In the genomic region with DNA sequence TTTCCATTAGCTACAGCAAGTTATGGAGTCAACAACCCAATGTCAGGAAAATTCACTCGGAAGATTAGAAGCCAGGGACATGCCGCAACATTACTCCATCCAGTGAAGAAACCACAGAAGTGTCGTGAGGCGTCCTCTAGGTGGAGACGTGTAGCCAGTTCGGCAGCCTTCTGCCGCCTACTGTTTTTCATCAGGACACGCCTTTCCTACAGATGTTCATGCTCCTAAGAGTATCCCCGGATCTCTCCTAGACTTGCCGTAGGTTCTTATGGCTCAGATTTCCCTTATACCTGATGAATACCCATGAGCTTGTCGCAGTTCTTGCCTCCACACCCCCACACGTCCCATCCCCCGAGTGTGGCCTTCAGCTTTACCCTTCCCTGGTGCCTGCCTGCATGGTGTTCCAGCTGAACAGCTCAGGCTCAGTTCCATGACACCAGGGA, we compare ENCODE assay signal across 8 mouse cellular contexts.
DNase-seq lines count a peak whose midpoint lies in the region; ATAC-seq and TF ChIP-seq lines count a peak whose summit lies in the region.

No protein-coding gene starts in this region.

- peak; percentile 50; the same call in 1 of the 2 replicates for ATAC-seq in intestine, embryonic 14.5 days (replicated peaks; ENCODE audit: low FRiP score, low TSS enrichment, low read depth)
- ATAC-seq in liver, embryonic 14.5 days (ENCODE audit: insufficient read depth) = no peak

- H3K4me3 ChIP-seq in layer of hippocampus, adult 2 months = no peak overlapping the region
- no peak overlapping the region for H3K4me3 ChIP-seq in intestine, embryonic 14.5 days (ENCODE audit: low read depth, low read length)
- H3K4me3 ChIP-seq in liver, embryonic 14.5 days (ENCODE audit: insufficient read depth in 1 of 2, low read depth in 2 of 2, low read length in 2 of 2) = no peak overlapping the region

- no peaks in the 10 kb centered on the region for H3K36me3 ChIP-seq in intestine, embryonic 14.5 days (ENCODE audit: control insufficient read depth, insufficient read depth, low read length)
- H3K36me3 ChIP-seq in liver, embryonic 14.5 days (replicated peaks; ENCODE audit: control insufficient read depth, insufficient read depth, low read depth) = no peaks in the 10 kb centered on the region

- H3K27me3 ChIP-seq in intestine, embryonic 14.5 days (replicated peaks; ENCODE audit: control insufficient read depth, insufficient read depth, low read length) = no peaks in the 10 kb centered on the region
- H3K27me3 ChIP-seq in liver, embryonic 14.5 days (ENCODE audit: control insufficient read depth, insufficient read depth, low read length) = no peaks in the 10 kb centered on the region

- no peak for TF ChIP-seq EP300 in liver, embryonic 14.5 days (IDR thresholded peaks at IDR 0.05; ENCODE audit: low read depth)

- DNase-seq in layer of hippocampus, adult 2 months (ENCODE audit: low spot score in 2 of 2) = peak in 1 of 2 experiments; percentile 6
- DNase-seq in layer of hippocampus, adult 9-10 months (ENCODE audit: low spot score) = no peak
- DNase-seq in c-Kit-negative CD71-positive TER-119-positive erythroid progenitor cells, embryonic 14.5 days (ENCODE audit: low read depth, low spot score) = peak; percentile 5
- DNase-seq in gastrocnemius, postnatal 14 days = peak; percentile 19
- DNase-seq in intestine, embryonic 14.5 days (ENCODE audit: low spot score) = peak; percentile 69
- peak in 1 of 3 experiments; percentile 36 for DNase-seq in liver, embryonic 14.5 days (ENCODE audit: low read depth in 3 of 3, low spot score in 3 of 3)
- DNase-seq in naive thymus-derived CD4-positive, alpha-beta T cell, adult 2 months (ENCODE audit: low read depth) = peak; percentile 6
- peak; percentile 8 to 12 for DNase-seq in thymus, postnatal 36 days

- WGBS in intestine, embryonic 14.5 days = 11% methylated on average over 13 of the region's 13 CpGs
- WGBS in liver, embryonic 14.5 days (ENCODE audit: insufficient replicate concordance) = 9% methylated on average over 13 of the region's 13 CpGs

- no peaks in the 10 kb centered on the region for H3K4me1 ChIP-seq in intestine, embryonic 14.5 days (replicated peaks; ENCODE audit: control insufficient read depth, insufficient read depth, low read length)
- H3K4me1 ChIP-seq in liver, embryonic 14.5 days (replicated peaks; ENCODE audit: control insufficient read depth in 2 of 2, insufficient read depth in 2 of 2, low read length in 1 of 2) = peaks cover 0 to 5% of the 10 kb centered on the region in 2 experiments; a peak in 2 of 4 replicates

- H3K9me3 ChIP-seq in intestine, embryonic 14.5 days (ENCODE audit: control insufficient read depth, low read length) = no peaks in the 10 kb centered on the region
- H3K9me3 ChIP-seq in liver, embryonic 14.5 days (ENCODE audit: control insufficient read depth, low read length) = no peaks in the 10 kb centered on the region

- intact Hi-C loops in gastrocnemius, postnatal 14 days (cut with DNase I; ENCODE audit: low total_unique reads) = no loop called here

- H3K9ac ChIP-seq in intestine, embryonic 14.5 days (ENCODE audit: low read length) = no peak overlapping the region
- H3K9ac ChIP-seq in liver, embryonic 14.5 days (replicated peaks) = no peak overlapping the region

- H3K27ac ChIP-seq in layer of hippocampus, adult 2 months = no peak overlapping the region
- no peak overlapping the region for H3K27ac ChIP-seq in intestine, embryonic 14.5 days (ENCODE audit: low read depth)
- H3K27ac ChIP-seq in liver, embryonic 14.5 days = no peak overlapping the region

- peak; percentile 76 for TF ChIP-seq CTCF in layer of hippocampus, adult 2 months (conservative IDR thresholded peaks at IDR 0.05)
- peak; percentile 83 for TF ChIP-seq CTCF in liver, embryonic 14.5 days (IDR thresholded peaks at IDR 0.05; ENCODE audit: low read depth)

- H3K4me2 ChIP-seq in intestine, embryonic 14.5 days (ENCODE audit: low read length) = 0 out of 2 replicates have a peak overlapping the region, but pooled peaks have one; percentile 20
- H3K4me2 ChIP-seq in liver, embryonic 14.5 days (ENCODE audit: low read depth) = peak overlapping the region; percentile 22
